ENCODE assay signal across 11 mouse cellular contexts in genomic region chr2:76016890-76017289, GRCm38 (mm10). TPM values are rescaled to one million over a fixed set of nuclear protein-coding genes. Genes with fewer than 3 reads are reported as not detected.
DNase-seq lines count a peak whose midpoint lies in the region; ATAC-seq and TF ChIP-seq lines count a peak whose summit lies in the region.
"Had no signal": no experiment of that assay in that cellular context is flagged by ENCODE, and none has a peak within 500 bp of the region (broad histone marks: within the 10 kb centered on the region; RNA-seq: fewer than 3 reads in every experiment).

No protein-coding gene starts in this region.

- under 1% methylated on average over 7 of the region's 7 CpGs for WGBS in forebrain, embryonic 14.5 days
- 5% methylated on average over 7 of the region's 7 CpGs for WGBS in midbrain, embryonic 10.5 days
- WGBS in intestine, embryonic 15.5 days = 30% methylated on average over 7 of the region's 7 CpGs

- H3K36me3 ChIP-seq in forebrain, embryonic 14.5 days (ENCODE audit: control insufficient read depth, insufficient read depth, low read length) = no peaks in the 10 kb centered on the region
- H3K36me3 ChIP-seq in midbrain, embryonic 10.5 days = no peaks in the 10 kb centered on the region
- no peaks in the 10 kb centered on the region for H3K36me3 ChIP-seq in intestine, embryonic 15.5 days
- H3K36me3 ChIP-seq: lung, embryonic 15.5 days had no signal

- TF ChIP-seq CTCF in brain, embryonic 14.5 days (IDR thresholded peaks at IDR 0.05; ENCODE audit: borderline replicate concordance, extremely low read depth, insufficient read depth, insufficient read length) = no peak

- peaks cover 5% of the 10 kb centered on the region for H3K4me1 ChIP-seq in forebrain, embryonic 14.5 days (ENCODE audit: control insufficient read depth, insufficient read depth, low read length)
- H3K4me1 ChIP-seq in midbrain, embryonic 10.5 days = peaks cover 34% of the 10 kb centered on the region
- no peaks in the 10 kb centered on the region for H3K4me1 ChIP-seq in intestine, embryonic 15.5 days (replicated peaks)

- no peak overlapping the region for H3K9ac ChIP-seq in forebrain, embryonic 14.5 days (ENCODE audit: low read length)
- H3K9ac ChIP-seq in intestine, embryonic 15.5 days = no peak overlapping the region
- H3K9ac ChIP-seq: lung, embryonic 15.5 days had no signal

- 0 out of 2 replicates have a peak overlapping the region, but pooled peaks have one; percentile 10 for H3K4me2 ChIP-seq in forebrain, embryonic 14.5 days (ENCODE audit: low read length)
- H3K4me2 ChIP-seq in intestine, embryonic 15.5 days (replicated peaks) = no peak overlapping the region
- H3K4me2 ChIP-seq: lung, embryonic 15.5 days had no signal

- no peak overlapping the region for H3K4me3 ChIP-seq in forebrain, embryonic 14.5 days (ENCODE audit: low read depth, low read length)
- H3K4me3 ChIP-seq in midbrain, embryonic 10.5 days = no peak overlapping the region
- H3K4me3 ChIP-seq in intestine, embryonic 15.5 days (replicated peaks) = no peak overlapping the region
- H3K4me3 ChIP-seq: heart, adult 2 months; lung, embryonic 15.5 days had no signal

- no peaks in the 10 kb centered on the region for H3K9me3 ChIP-seq in forebrain, embryonic 14.5 days (replicated peaks; ENCODE audit: control insufficient read depth, low read length)
- no peaks in the 10 kb centered on the region for H3K9me3 ChIP-seq in midbrain, embryonic 10.5 days (replicated peaks)
- H3K9me3 ChIP-seq in intestine, embryonic 15.5 days = no peaks in the 10 kb centered on the region
- H3K9me3 ChIP-seq: lung, embryonic 15.5 days had no signal

- no peak for TF ChIP-seq POLR2A in brain, embryonic 14.5 days (IDR thresholded peaks at IDR 0.05; ENCODE audit: borderline replicate concordance, extremely low read depth, insufficient read depth, insufficient read length, poor library complexity, severe bottlenecking)

- no peaks in the 10 kb centered on the region for H3K27me3 ChIP-seq in forebrain, embryonic 14.5 days (replicated peaks; ENCODE audit: control insufficient read depth, insufficient read depth, low read length)
- no peaks in the 10 kb centered on the region; the same call in 1 of the 2 replicates for H3K27me3 ChIP-seq in midbrain, embryonic 10.5 days (ENCODE audit: low read depth, poor library complexity, severe bottlenecking)
- H3K27me3 ChIP-seq in intestine, embryonic 15.5 days (replicated peaks) = no peaks in the 10 kb centered on the region
- H3K27me3 ChIP-seq: lung, embryonic 15.5 days had no signal

- peak; percentile 85 for DNase-seq in Muller cell, postnatal 12 days (ENCODE audit: inconsistent ontology term)
- DNase-seq in brain, embryonic 14.5 days (ENCODE audit: low read depth) = peak; percentile 94
- peak; percentile 86 for DNase-seq in forebrain, embryonic 14.5 days (ENCODE audit: low spot score)
- DNase-seq in midbrain, embryonic 10.5 days (ENCODE audit: low spot score) = peak; percentile 54
- no peak for DNase-seq in frontal cortex, postnatal 14 days (ENCODE audit: low spot score in 2 of 2)
- DNase-seq in spleen, adult 18-20 months = no peak
- DNase-seq: heart, adult 2 months; heart, postnatal 4 days had no signal

- peak; percentile 83 for ATAC-seq in forebrain, embryonic 14.5 days
- ATAC-seq in intestine, embryonic 15.5 days = no peak

- H3K27ac ChIP-seq in forebrain, embryonic 14.5 days (ENCODE audit: low read depth, low read length) = no peak overlapping the region
- H3K27ac ChIP-seq in midbrain, embryonic 10.5 days (replicated peaks) = peak overlapping the region; percentile 62
- H3K27ac ChIP-seq in intestine, embryonic 15.5 days = no peak overlapping the region
- H3K27ac ChIP-seq: heart, adult 2 months; lung, embryonic 15.5 days; stomach, postnatal 0 days had no signal

RNA-seq across cellular contexts. Expression of gene Ttc30a1, which starts 35.1 kb away (rescaled TPM):
- polyA plus RNA-seq in brain, embryonic 14.5 days (2012; rRNA removed) = 8.4 and 9.1 TPM in 2 replicates
- polyA plus RNA-seq in forebrain, embryonic 14.5 days (2014; fragmentation: Nextera tagmentation; extraction: Ambion mirVana) = 8.8 and 10.4 TPM in 2 replicates
- 11.8 and 12.0 TPM in 2 replicates for polyA plus RNA-seq in midbrain, embryonic 10.5 days (2016; fragmentation: Nextera tagmentation; extraction: Ambion mirVana)
- 5.8 TPM in 2 replicates for polyA plus RNA-seq in intestine, embryonic 15.5 days (2015; fragmentation: Nextera tagmentation; extraction: Ambion mirVana)

RNA-seq across cellular contexts. Expression of gene Ttc30a2, which starts 38.9 kb away (rescaled TPM):
- 0.83 and 1.2 TPM in 2 replicates for polyA plus RNA-seq in brain, embryonic 14.5 days (2012; rRNA removed)
- 0.90 and 1.6 TPM in 2 replicates for polyA plus RNA-seq in forebrain, embryonic 14.5 days (2014; fragmentation: Nextera tagmentation; extraction: Ambion mirVana)
- 0.39 and 0.58 TPM in 2 replicates for polyA plus RNA-seq in midbrain, embryonic 10.5 days (2016; fragmentation: Nextera tagmentation; extraction: Ambion mirVana)
- 0.08 and 0.16 TPM in 2 replicates for polyA plus RNA-seq in intestine, embryonic 15.5 days (2015; fragmentation: Nextera tagmentation; extraction: Ambion mirVana)

Comparison
In these comparisons a context has a peak if more than half of its experiments do, and no peak if none do; other contexts are left out.
1. DNase-seq: peak in Muller cell, postnatal 12 days (single experiment), brain, embryonic 14.5 days (single experiment), forebrain, embryonic 14.5 days (single experiment) and midbrain, embryonic 10.5 days (single experiment); none in frontal cortex, postnatal 14 days (0 of 2) and spleen, adult 18-20 months (0 of 2).